Mouse (Mus musculus) forebrain, postnatal 0 days (tissue): ENCODE measurements around the gene Adprhl2. TPM values are rescaled to one million over a fixed set of nuclear protein-coding genes. Genes with fewer than 3 reads are reported as not detected.

ENCODE experiments used
- ATAC-seq: fragments of 200-750 bp; cut with Nextera tagmentation; 2 replicates; pipeline ENCODE4 v1.8.0; 2017; ENCODE audit warnings: mild to moderate bottlenecking, moderate library complexity
- DNase-seq: peaks from one replicate; pipeline ENCODE4 v3.0.0-alpha.2; 2015
- H3K27ac ChIP-seq: fragments of 300-500 bp; sonication (generic); 2 replicates; pipeline ENCODE4 v1.5.1; 2014; ENCODE audit warnings: low read depth, mild to moderate bottlenecking, antibody characterized with exemption, low read length, moderate library complexity, mixed read lengths
- H3K27me3 ChIP-seq: fragments of 300-500 bp; sonication (generic); 2 replicates; pipeline ENCODE4 v1.6.1; 2014; ENCODE audit warnings: mild to moderate bottlenecking, low read length, mixed read lengths; ENCODE audit not compliant: insufficient read depth
- H3K36me3 ChIP-seq: fragments of 300-500 bp; sonication (generic); 2 replicates; pipeline ENCODE4 v1.6.1; 2014; ENCODE audit warnings: mild to moderate bottlenecking, moderate library complexity; ENCODE audit not compliant: insufficient read depth
- H3K4me1 ChIP-seq: fragments of 300-500 bp; sonication (generic); 2 replicates; pipeline ENCODE4 v1.6.1; 2014; ENCODE audit warnings: antibody characterized with exemption; ENCODE audit not compliant: insufficient read depth
- H3K4me2 ChIP-seq: fragments of 300-500 bp; sonication (generic); 2 replicates; pipeline ENCODE4 v1.6.1; 2014; ENCODE audit warnings: low read depth, mild to moderate bottlenecking, moderate library complexity
- H3K4me3 ChIP-seq: fragments of 300-500 bp; sonication (generic); 2 replicates; pipeline ENCODE4 v1.5.1; 2014; ENCODE audit warnings: low read depth, low read length, mixed read lengths
- H3K9ac ChIP-seq: fragments of 300-500 bp; sonication (generic); 2 replicates; pipeline ENCODE4 v1.6.1; 2014; ENCODE audit warnings: mild to moderate bottlenecking
- H3K9me3 ChIP-seq: fragments of 300-500 bp; sonication (generic); 2 replicates; pipeline ENCODE4 v1.6.1; 2016; ENCODE audit warnings: low read length
- CTCF ChIP-seq: sonication (generic); IDR thresholded peaks from 2 replicates; pipeline ENCODE4 v1.5.1; 2016; ENCODE audit warnings: antibody characterized with exemption, control low read depth, low read depth
- WGBS: fragments of 180-500 bp; shearing (Covaris S2); extraction: QIAGEN DNeasy Blood & Tissue Kit; methylation state at CpG from one replicate; pipeline ENCODE4 v1.1.7; 2014; 5-methylcytosine and 5-hydroxymethylcytosine counted together
- polyA plus RNA-seq: library from polyadenylated mRNA; unstranded; fragments of >200 nt; fragmentation: Nextera tagmentation; extraction: Ambion mirVana; gene quantifications from 2 replicates; pipeline ENCODE4 v1.2.1, GENCODE M21; 2015
- total RNA-seq: library from RNA; depleted of rRNA; stranded (reverse); fragments of >200 nt; gene quantifications from 2 replicates; pipeline ENCODE4 v1.2.3, GENCODE M21; 2014

Gene Adprhl2
- total and polyA plus RNA-seq, 2 experiments from 2014 or later: 74.8 to 77.8 TPM

DNA sequence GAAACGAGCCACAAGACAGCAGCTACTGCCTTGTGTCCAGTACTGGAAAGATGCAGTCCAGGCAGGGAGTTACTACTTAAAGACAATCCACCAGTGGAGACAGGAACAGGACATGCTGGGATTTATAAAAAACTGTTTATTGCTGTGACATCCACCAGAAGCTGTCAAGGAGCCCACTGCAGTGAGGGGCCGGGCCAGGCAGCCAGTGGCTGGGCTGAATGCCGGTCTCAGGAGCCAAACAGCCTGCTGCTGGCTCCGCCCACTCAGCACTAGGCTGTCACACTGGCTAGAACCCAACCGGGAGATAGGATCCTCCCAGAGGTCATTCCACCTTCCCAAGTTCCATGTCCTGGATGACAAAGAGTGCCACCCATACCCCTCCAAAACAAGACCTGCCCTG lies 5.6 kb downstream of the Adprhl2 start:
- H3K4me2 ChIP-seq: no peak overlapping the region
- H3K9ac ChIP-seq: no peak overlapping the region
- no peak for ATAC-seq
- TF ChIP-seq CTCF: no peak
- DNase-seq: no peak
- no peaks in the 10 kb centered on the region for H3K9me3 ChIP-seq
- WGBS: 46% methylated on average over 5 of the region's 5 CpGs
- H3K27me3 ChIP-seq: no peaks in the 10 kb centered on the region
- H3K36me3 ChIP-seq: peaks cover 35% of the 10 kb centered on the region
- no peak overlapping the region for H3K4me3 ChIP-seq
- no peak overlapping the region for H3K27ac ChIP-seq
- peaks cover 8% of the 10 kb centered on the region for H3K4me1 ChIP-seq

- ATAC-seq (no peak), DNase-seq (no peak)
- TF ChIP-seq CTCF: no peak
- no peaks in the 10 kb centered on the region for H3K9me3 ChIP-seq
- no peaks in the 10 kb centered on the region for H3K27me3 ChIP-seq
- H3K4me3 ChIP-seq: no peak overlapping the region
- H3K4me2 ChIP-seq: no peak overlapping the region
- no peaks in the 10 kb centered on the region for H3K4me1 ChIP-seq
- H3K27ac ChIP-seq: no peak overlapping the region
- WGBS: 55% methylated on average over 10 of the region's 10 CpGs
- H3K9ac ChIP-seq: no peak overlapping the region
- H3K36me3 ChIP-seq: peaks cover 35% of the 10 kb centered on the region
Measured at GRCm38 (mm10) chr4:126314393-126314792, 7.1 kb downstream of the Adprhl2 start.

GRCm38 (mm10) chr4:126313202-126313601 lies 8.3 kb downstream of the Adprhl2 start:
- DNase-seq: no peak
- Histone ChIP-seq H3K27me3 (no peaks in the 10 kb centered on the region), H3K4me3 (no peak overlapping the region), H3K9me3 (no peaks in the 10 kb centered on the region), H3K27ac (no peak overlapping the region), H3K9ac (no peak overlapping the region), H3K4me2 (no peak overlapping the region), H3K36me3 (peaks cover 29% of the 10 kb centered on the region), H3K4me1 (no peaks in the 10 kb centered on the region)
- no peak for TF ChIP-seq CTCF
- no peak for ATAC-seq
- WGBS: 47% methylated on average over 5 of the region's 5 CpGs

GRCm38 (mm10) chr4:126311566-126312200 lies 9.8 kb downstream of the Adprhl2 start:
- Histone ChIP-seq H3K9me3 (no peaks in the 10 kb centered on the region), H3K4me1 (no peaks in the 10 kb centered on the region), H3K27me3 (no peaks in the 10 kb centered on the region), H3K9ac (no peak overlapping the region), H3K4me3 (no peak overlapping the region), H3K36me3 (peaks cover 14% of the 10 kb centered on the region), H3K4me2 (no peak overlapping the region), H3K27ac (no peak overlapping the region)
- no peak for TF ChIP-seq CTCF
- no peak for ATAC-seq
- 88% methylated on average over 15 of the region's 16 CpGs for WGBS
- DNase-seq: no peak

DNA sequence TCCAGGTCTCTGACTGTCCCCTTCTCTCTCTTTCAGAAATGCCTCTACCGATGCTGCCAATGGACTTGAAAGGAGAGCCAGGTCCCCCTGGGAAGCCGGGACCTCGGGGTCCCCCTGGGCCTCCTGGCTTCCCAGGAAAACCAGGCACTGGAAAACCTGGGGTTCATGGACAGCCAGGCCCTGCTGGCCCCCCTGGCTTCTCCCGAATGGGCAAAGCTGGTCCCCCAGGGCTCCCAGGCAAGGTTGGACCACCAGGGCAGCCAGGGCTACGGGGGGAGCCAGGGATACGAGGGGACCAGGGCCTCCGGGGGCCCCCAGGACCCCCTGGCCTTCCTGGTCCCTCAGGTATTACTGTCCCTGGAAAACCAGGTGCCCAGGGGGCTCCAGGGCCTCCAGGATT lies 11.2 kb downstream of the Adprhl2 start:
- no peak for TF ChIP-seq CTCF
- Histone ChIP-seq H3K27ac (no peak overlapping the region), H3K4me3 (no peak overlapping the region), H3K9me3 (0 out of 2 replicates have a peak, but pooled peaks cover 3% of the 10 kb centered on the region), H3K27me3 (no peaks in the 10 kb centered on the region), H3K4me1 (no peaks in the 10 kb centered on the region), H3K36me3 (peaks cover under 1% of the 10 kb centered on the region), H3K9ac (no peak overlapping the region), H3K4me2 (no peak overlapping the region)
- WGBS: 81% methylated on average over 7 of the region's 7 CpGs
- ATAC-seq: no peak
- DNase-seq: no peak

DNA sequence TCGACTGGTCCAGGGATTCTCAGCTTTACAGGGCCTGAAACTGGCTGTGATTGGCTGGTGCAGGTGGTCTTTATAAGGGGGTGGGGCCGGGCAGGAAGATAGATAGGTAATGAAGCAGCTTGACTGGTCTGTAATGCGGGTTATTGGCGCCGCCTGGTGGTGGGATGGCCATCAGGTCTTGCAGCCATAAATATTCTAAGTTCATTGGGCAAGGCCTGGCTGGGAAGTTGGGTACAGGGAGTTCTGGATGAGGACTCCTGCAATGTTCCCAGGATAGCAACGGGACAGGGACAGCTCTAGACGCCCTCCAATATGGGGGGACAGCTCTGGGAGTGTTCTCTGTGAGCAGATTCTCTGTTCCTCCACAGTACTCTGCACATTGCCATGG lies 11.6 kb downstream of the Adprhl2 start:
- 3% methylated on average over 7 of the region's 7 CpGs for WGBS
- peak; percentile 89 for ATAC-seq
- H3K9ac ChIP-seq: peak overlapping the region; percentile 39; the same call in 1 of the 2 replicates

GRCm38 (mm10) chr4:126309211-126309921 lies 12.1 kb downstream of the Adprhl2 start:
- Histone ChIP-seq H3K27ac (no peak overlapping the region), H3K4me1 (no peaks in the 10 kb centered on the region), H3K36me3 (no peaks in the 10 kb centered on the region), H3K9ac (peak overlapping the region; percentile 39), H3K4me3 (peak overlapping the region; percentile 21), H3K9me3 (0 out of 2 replicates have a peak, but pooled peaks cover 3% of the 10 kb centered on the region), H3K27me3 (no peaks in the 10 kb centered on the region), H3K4me2 (peak overlapping the region; percentile 47)
- DNase-seq (no peak), ATAC-seq (peak; percentile 36; the same call in 1 of the 2 replicates)
- 15% methylated on average over 20 of the region's 20 CpGs for WGBS
- TF ChIP-seq CTCF: peak; percentile 27; the same call in 1 of the 2 replicates

More for the DNA sequence above, 11.6 kb downstream of the Adprhl2 start:
- H3K4me2 ChIP-seq: peak overlapping the region; percentile 47
- peak; percentile 84 for TF ChIP-seq CTCF
- H3K4me1 ChIP-seq: no peaks in the 10 kb centered on the region
- DNase-seq: peak; percentile 88
- 0 out of 2 replicates have a peak, but pooled peaks cover 3% of the 10 kb centered on the region for H3K9me3 ChIP-seq
- H3K36me3 ChIP-seq: no peaks in the 10 kb centered on the region; the same call in 1 of the 2 replicates
- no peak overlapping the region for H3K27ac ChIP-seq
- H3K4me3 ChIP-seq: peak overlapping the region; percentile 21
- no peaks in the 10 kb centered on the region for H3K27me3 ChIP-seq
